ENCODE assay signal across 8 mouse cellular contexts in the genomic region with DNA sequence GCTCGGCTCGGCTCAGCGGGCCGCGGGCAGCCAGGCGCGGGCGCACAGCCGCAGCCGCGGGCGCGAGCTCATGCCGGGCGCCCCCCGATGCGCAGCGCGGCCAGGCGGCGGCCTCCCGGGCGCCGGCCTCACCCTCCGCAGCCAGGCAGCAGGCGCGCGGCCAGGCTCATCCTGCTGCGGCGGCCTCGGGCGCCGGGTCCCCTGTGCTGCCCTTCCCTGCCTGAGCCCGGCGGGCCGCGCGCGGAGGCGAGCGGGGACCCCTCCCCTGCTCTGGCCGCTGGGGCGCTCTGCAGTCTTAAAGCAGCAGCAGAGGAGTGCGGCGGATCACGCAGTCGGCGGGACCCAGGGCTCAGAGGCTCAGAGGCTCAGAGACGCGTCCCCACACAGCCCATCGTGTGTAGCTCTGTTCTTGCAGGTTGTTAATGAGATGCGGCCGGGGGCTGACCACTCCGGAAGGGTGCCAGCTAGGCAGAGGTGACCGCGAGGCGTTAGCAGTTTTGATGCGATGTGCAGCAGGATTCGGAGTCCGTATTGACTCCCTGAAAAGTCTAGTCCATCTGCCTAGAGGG. TPM values are rescaled to one million over a fixed set of nuclear protein-coding genes. Genes with fewer than 3 reads are reported as not detected.
DNase-seq lines count a peak whose midpoint lies in the region; ATAC-seq and TF ChIP-seq lines count a peak whose summit lies in the region.

TSS of gene Dscam (minus strand) at position 240 of the 569 bp plus-strand sequence.

- TF ChIP-seq CTCF in bone marrow macrophage, adult 2 months (IDR thresholded peaks at IDR 0.05; ENCODE audit: low read depth, low read length), result no peak

- H3K36me3 ChIP-seq in heart, embryonic 15.5 days, result no peaks in the 10 kb centered on the region
- H3K36me3 ChIP-seq in neural tube, embryonic 14.5 days (ENCODE audit: control insufficient read depth, insufficient read depth, low read length), result no peaks in the 10 kb centered on the region

- H3K27ac ChIP-seq in heart, embryonic 15.5 days, result no peak within 1 kb of the TSS
- no peak within 1 kb of the TSS for H3K27ac ChIP-seq in bone marrow macrophage, adult 2 months (ENCODE audit: insufficient read depth, low read depth, low read length)
- H3K27ac ChIP-seq in neural tube, embryonic 14.5 days (ENCODE audit: low read depth, low read length), result peak within 1 kb of the TSS; percentile 94

- WGBS in heart, embryonic 15.5 days, result under 1% methylated on average over 51 of the region's 60 CpGs
- WGBS in neural tube, embryonic 14.5 days, result under 1% methylated on average over 47 of the region's 60 CpGs

- peak within 1 kb of the TSS; percentile 97 for H3K4me2 ChIP-seq in heart, embryonic 15.5 days
- peak within 1 kb of the TSS; percentile 74 for H3K4me2 ChIP-seq in neural tube, embryonic 14.5 days (ENCODE audit: low read depth, low read length)

- peak within 1 kb of the TSS; percentile 27 for H3K9ac ChIP-seq in heart, embryonic 15.5 days
- peak within 1 kb of the TSS; percentile 95 for H3K9ac ChIP-seq in neural tube, embryonic 14.5 days (replicated peaks; ENCODE audit: low read depth, low read length)

- peak within 1 kb of the TSS; percentile 52 for H3K4me3 ChIP-seq in heart, embryonic 15.5 days
- H3K4me3 ChIP-seq in bone marrow macrophage, adult 2 months (ENCODE audit: insufficient read depth, low read length), result peak within 1 kb of the TSS; percentile 55
- H3K4me3 ChIP-seq in neural tube, embryonic 14.5 days (ENCODE audit: low read depth, low read length), result peak within 1 kb of the TSS; percentile 69

- no peaks in the 10 kb centered on the region for H3K9me3 ChIP-seq in heart, embryonic 15.5 days (replicated peaks)
- H3K9me3 ChIP-seq in neural tube, embryonic 14.5 days (ENCODE audit: control insufficient read depth, low read length), result no peaks in the 10 kb centered on the region

- peaks cover 12% of the 10 kb centered on the region for H3K4me1 ChIP-seq in heart, embryonic 15.5 days (replicated peaks)
- H3K4me1 ChIP-seq in bone marrow macrophage, adult 2 months (ENCODE audit: control insufficient read depth, insufficient read depth, low read length), result peaks cover 3% of the 10 kb centered on the region; the same call in 1 of the 2 replicates
- peaks cover 14% of the 10 kb centered on the region; the same call in 1 of the 2 replicates for H3K4me1 ChIP-seq in neural tube, embryonic 14.5 days (ENCODE audit: control insufficient read depth, insufficient read depth, low read length)

- peak; percentile 53; the same call in 1 of the 2 replicates for ATAC-seq in heart, embryonic 15.5 days (replicated peaks; ENCODE audit: insufficient number of reproducible peaks, insufficient read depth, low FRiP score, low read depth)
- ATAC-seq in neural tube, embryonic 14.5 days (ENCODE audit: low read depth), result peak; percentile 81
- no peak for ATAC-seq in inflammation-experienced regulatory T-cells, adult 6 months

- peaks cover 76% of the 10 kb centered on the region for H3K27me3 ChIP-seq in heart, embryonic 15.5 days
- H3K27me3 ChIP-seq in neural tube, embryonic 14.5 days (ENCODE audit: control insufficient read depth, insufficient read depth, low read length), result peaks cover 6% of the 10 kb centered on the region; the same call in 1 of the 2 replicates

- no peak for TF ChIP-seq POLR2A in bone marrow macrophage, adult 2 months (IDR thresholded peaks at IDR 0.05; ENCODE audit: borderline replicate concordance, low read depth, low read length)

- DNase-seq in heart, adult 9 months (ENCODE audit: low spot score in 2 of 2), result no peak
- peak; percentile 25 for DNase-seq in forelimb bud, embryonic 11.5 days (ENCODE audit: low read depth, low spot score)
- peak; percentile 41 to 56 for DNase-seq in left cerebral cortex, adult 8-10 months (ENCODE audit: low spot score in 2 of 2)
- no peak for DNase-seq in ovary, postnatal 36 days (ENCODE audit: low spot score)

RNA-seq across cellular contexts. Expression of gene Dscam, which starts in this region (rescaled TPM):
- polyA plus RNA-seq in heart, embryonic 15.5 days (2015; fragmentation: Nextera tagmentation; extraction: Ambion mirVana), result 0.03 TPM in 1 of 2 replicates, not detected in the other
- not detected in 2 replicates for polyA plus RNA-seq in bone marrow macrophage, adult 2 months (2012; ENCODE audit: insufficient read depth, insufficient read length, missing spikeins)
- 10 to 100 TPM; 31.5 to 41.2 (median 37.1) TPM for total RNA-seq in left cerebral cortex, adult 8-10 months (2022)
- polyA plus RNA-seq in neural tube, embryonic 14.5 days (2014; fragmentation: Nextera tagmentation; extraction: Ambion mirVana), result 17.1 and 19.9 TPM in 2 replicates
- 1 to 10 TPM in 2 of 3 experiments, under 1 TPM in 1; 0.79 to 2.3 (median 1.0) TPM for polyA plus RNA-seq in inflammation-experienced regulatory T-cells, adult 6 months (2017; shearing (Covaris generic))

Comparison
In these comparisons a context has a peak if more than half of its experiments do, and no peak if none do; other contexts are left out.
1. Peak in ATAC-seq, H3K4me3 ChIP-seq, H3K9ac ChIP-seq and H3K4me2 ChIP-seq in heart, embryonic 15.5 days; RNA of the gene not detected or under 1 TPM.
2. DNase-seq: peak in forelimb bud, embryonic 11.5 days (single experiment) and left cerebral cortex, adult 8-10 months (2 of 2); none in heart, adult 9 months (0 of 2) and ovary, postnatal 36 days (single experiment).
3. Peak in every context shown above with its lines, with median percentiles within 50 percentile points of each other: H3K4me3 ChIP-seq.